Mouse (Mus musculus): ENCODE data around the gene Sdr42e1.

- TF ChIP-seq EP300 (IDR thresholded peaks at IDR 0.05; ENCODE audit: low read length) = no peak
- no peak for TF ChIP-seq MAFK (IDR thresholded peaks at IDR 0.05; ENCODE audit: insufficient replicate concordance, low read length)
- TF ChIP-seq ZC3H11A (IDR thresholded peaks at IDR 0.05; ENCODE audit: low read depth, low read length) = no peak
These were observed 22.1 kb upstream of the Sdr42e1 start for GRCm38 (mm10) chr8:117695636-117696035.

All from CH12.LX (cell line).